Comparison of ENCODE assay signal across 7 mouse cellular contexts in the genomic region with DNA sequence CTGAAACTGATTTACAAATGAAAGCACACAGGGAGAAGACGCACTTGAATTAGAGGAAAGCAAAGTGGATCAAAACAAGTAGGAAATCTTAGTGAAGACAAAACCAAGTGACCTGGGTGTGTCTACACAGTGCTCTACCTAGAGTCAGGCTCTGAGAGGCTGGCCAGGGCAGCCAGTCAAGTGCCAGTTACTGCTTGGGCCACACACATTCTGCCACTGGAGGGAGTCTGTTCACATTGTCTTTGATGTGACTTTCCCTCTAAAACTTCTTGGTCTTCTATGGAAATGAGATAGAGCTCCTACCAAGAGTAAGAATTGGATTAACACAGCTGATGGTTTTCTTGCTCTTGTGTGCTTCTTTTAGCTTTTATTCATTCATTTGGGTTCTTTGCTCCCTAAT.
A peak's percentile ranks its signal among the peaks of the same experiment; 100 is the strongest.
DNase-seq lines count a peak whose midpoint lies in the region; ATAC-seq and TF ChIP-seq lines count a peak whose summit lies in the region.

No protein-coding gene starts in this region.

- H3K27ac ChIP-seq in thymus, adult 2 months (ENCODE audit: control insufficient read depth, insufficient read depth, low read length) = no peak overlapping the region

- H3K4me1 ChIP-seq in thymus, adult 2 months (replicated peaks; ENCODE audit: control insufficient read depth, insufficient read depth, low read length) = no peaks in the 10 kb centered on the region; the same call in 1 of the 2 replicates

- no peak for ATAC-seq in monocyte, adult 5-6 weeks (replicated peaks; ENCODE audit: insufficient number of reproducible peaks, low FRiP score, low TSS enrichment, poor library complexity, severe bottlenecking)

- peaks cover 9% of the 10 kb centered on the region; the same call in 1 of the 2 replicates for H3K27me3 ChIP-seq in thymus, adult 2 months (ENCODE audit: control insufficient read depth, insufficient read depth, low read length)

- 63% methylated on average over 1 of the region's 1 CpGs for WGBS in thymus, adult 2 months

- TF ChIP-seq CTCF in thymus, adult 2 months (IDR thresholded peaks at IDR 0.05; ENCODE audit: borderline replicate concordance, control insufficient read depth, extremely low read depth, insufficient read depth, low read length, poor library complexity) = no peak

- TF ChIP-seq POLR2A in thymus, adult 2 months (IDR thresholded peaks at IDR 0.05; ENCODE audit: control insufficient read depth, extremely low read depth, insufficient read depth, low read length, poor library complexity) = no peak

- DNase-seq in left cerebral cortex, adult 11 months (ENCODE audit: low spot score) = peak; percentile 38
- DNase-seq in left cerebral cortex, adult 8-10 months (ENCODE audit: low spot score in 2 of 2) = no peak
- DNase-seq in adrenal gland, adult 2 months = peak; percentile 28
- DNase-seq in embryo, embryonic 10 days (ENCODE audit: low spot score) = peak; percentile 48
- DNase-seq in left cerebral cortex, postnatal 14 days (ENCODE audit: low spot score in 2 of 2) = peak; percentile 22 to 52
- DNase-seq in thymus, adult 2 months = no peak

- H3K36me3 ChIP-seq in thymus, adult 2 months (ENCODE audit: control insufficient read depth, insufficient read depth, low read length) = no peaks in the 10 kb centered on the region

- intact Hi-C loops in left cerebral cortex, postnatal 14 days (cut with DNase I) = loop anchor here (10.0 kb wide), 1 partner anchor 371 kb away; no protein-coding TSS in a partner anchor

- H3K4me3 ChIP-seq in thymus, adult 2 months (ENCODE audit: control insufficient read depth, insufficient read depth, low read length) = no peak overlapping the region

Comparison
In these comparisons a context has a peak if more than half of its experiments do, and no peak if none do; other contexts are left out.
1. DNase-seq: peak in left cerebral cortex, adult 11 months (single experiment), adrenal gland, adult 2 months (single experiment), embryo, embryonic 10 days (single experiment) and left cerebral cortex, postnatal 14 days (2 of 2); none in left cerebral cortex, adult 8-10 months (0 of 2) and thymus, adult 2 months (single experiment).